Comparison of ENCODE assay signal across 31 mouse cellular contexts in genomic region chr10:130371644-130372043, GRCm38 (mm10). TPM values are rescaled to one million over a fixed set of nuclear protein-coding genes. Genes with fewer than 3 reads are reported as not detected.
DNase-seq lines count a peak whose midpoint lies in the region; ATAC-seq and TF ChIP-seq lines count a peak whose summit lies in the region.
"Had no signal": no experiment of that assay in that cellular context is flagged by ENCODE, and none has a peak within 500 bp of the region (broad histone marks: within the 10 kb centered on the region; RNA-seq: fewer than 3 reads in every experiment).

No protein-coding gene starts in this region.

- no peak overlapping the region for H3K27ac ChIP-seq in liver, adult 2 months (replicated peaks; ENCODE audit: insufficient read depth, low read depth, low read length)
- no peak overlapping the region for H3K27ac ChIP-seq in liver, postnatal 0 days (ENCODE audit: low read depth)
- H3K27ac ChIP-seq in forebrain, embryonic 11.5 days (ENCODE audit: low read depth, low read length), result no peak overlapping the region
- H3K27ac ChIP-seq: embryonic facial prominence, embryonic 13.5 days; embryonic facial prominence, embryonic 15.5 days; forebrain, embryonic 12.5 days had no signal

- H3K27me3 ChIP-seq in liver, adult 2 months (ENCODE audit: control insufficient read depth, insufficient read depth, low read length), result no peaks in the 10 kb centered on the region
- H3K27me3 ChIP-seq in liver, postnatal 0 days (ENCODE audit: insufficient read depth, low read length), result no peaks in the 10 kb centered on the region
- H3K27me3 ChIP-seq in forebrain, embryonic 11.5 days (ENCODE audit: control insufficient read depth, insufficient read depth, low read length), result no peaks in the 10 kb centered on the region
- H3K27me3 ChIP-seq: CH12.LX; embryonic facial prominence, embryonic 13.5 days; embryonic facial prominence, embryonic 15.5 days; forebrain, embryonic 12.5 days; Patski had no signal

- H3K79me2 ChIP-seq in liver, adult 2 months (ENCODE audit: control insufficient read depth, insufficient read depth, low read length), result no peaks in the 10 kb centered on the region

- H3K36me3 ChIP-seq in liver, adult 2 months (ENCODE audit: control insufficient read depth, insufficient read depth, low read length), result no peaks in the 10 kb centered on the region
- no peaks in the 10 kb centered on the region for H3K36me3 ChIP-seq in liver, postnatal 0 days (replicated peaks; ENCODE audit: insufficient read depth, low read length)
- no peaks in the 10 kb centered on the region for H3K36me3 ChIP-seq in forebrain, embryonic 11.5 days (ENCODE audit: control insufficient read depth, insufficient read depth, low read length)
- H3K36me3 ChIP-seq: embryonic facial prominence, embryonic 13.5 days; embryonic facial prominence, embryonic 15.5 days; forebrain, embryonic 12.5 days had no signal

- H3K4me3 ChIP-seq in liver, adult 2 months (ENCODE audit: insufficient read depth, low read depth, low read length), result no peak overlapping the region
- H3K4me3 ChIP-seq in liver, postnatal 0 days (ENCODE audit: low read depth, low read length), result no peak overlapping the region
- no peak overlapping the region for H3K4me3 ChIP-seq in forebrain, embryonic 11.5 days (ENCODE audit: low read depth, low read length)
- H3K4me3 ChIP-seq: embryonic facial prominence, embryonic 13.5 days; embryonic facial prominence, embryonic 15.5 days; erythroblast, embryonic 14.5 days; forebrain, embryonic 12.5 days had no signal

- no peak for ATAC-seq in liver, postnatal 0 days
- ATAC-seq in megakaryocyte progenitor cell, adult 5-6 weeks (replicated peaks; ENCODE audit: poor library complexity), result peak; percentile 16; the same call in 1 of the 2 replicates
- no peak for ATAC-seq in forebrain, embryonic 11.5 days (replicated peaks; ENCODE audit: low FRiP score)
- ATAC-seq: activated CD4-positive, CD25-positive, alpha-beta regulatory T cell, adult 4 months; CD4-positive, CD25-positive, alpha-beta regulatory T cell, adult 4 months; forebrain, embryonic 14.5 days; forebrain, embryonic 16.5 days; Patski had no signal

- no peak overlapping the region for H3K4me2 ChIP-seq in liver, postnatal 0 days (ENCODE audit: low read depth, low read length)
- no peak overlapping the region for H3K4me2 ChIP-seq in forebrain, embryonic 11.5 days (ENCODE audit: low read depth, low read length, severe bottlenecking)
- H3K4me2 ChIP-seq: embryonic facial prominence, embryonic 13.5 days; embryonic facial prominence, embryonic 15.5 days; forebrain, embryonic 12.5 days had no signal

- no peaks in the 10 kb centered on the region for H3K9me3 ChIP-seq in liver, postnatal 0 days (ENCODE audit: low read length)
- H3K9me3 ChIP-seq in forebrain, embryonic 11.5 days (ENCODE audit: control insufficient read depth, low read length), result no peaks in the 10 kb centered on the region
- H3K9me3 ChIP-seq: embryonic facial prominence, embryonic 13.5 days; embryonic facial prominence, embryonic 15.5 days; forebrain, embryonic 12.5 days; G1E had no signal

- 59% methylated on average over 1 of the region's 1 CpGs for WGBS in liver, adult 2 months
- WGBS in liver, postnatal 0 days (ENCODE audit: insufficient replicate concordance), result 71% methylated on average over 1 of the region's 1 CpGs
- WGBS in forebrain, embryonic 11.5 days, result 68% methylated on average over 1 of the region's 1 CpGs

- no peak for TF ChIP-seq POLR2A in liver, adult 2 months (IDR thresholded peaks at IDR 0.05; ENCODE audit: extremely low read depth, insufficient read depth, low read length)

- no peak for TF ChIP-seq CTCF in liver, adult 2 months (IDR thresholded peaks at IDR 0.05; ENCODE audit: low read depth, low read length)
- TF ChIP-seq CTCF in liver, postnatal 0 days (IDR thresholded peaks at IDR 0.05; ENCODE audit: low read depth), result no peak

- H3K4me1 ChIP-seq in liver, adult 2 months (ENCODE audit: control insufficient read depth, insufficient read depth, low read length), result no peaks in the 10 kb centered on the region
- H3K4me1 ChIP-seq in liver, postnatal 0 days (ENCODE audit: insufficient read depth), result peaks cover 4% of the 10 kb centered on the region; the same call in 1 of the 2 replicates
- no peaks in the 10 kb centered on the region for H3K4me1 ChIP-seq in forebrain, embryonic 11.5 days (replicated peaks; ENCODE audit: control insufficient read depth, insufficient read depth, low read length)
- H3K4me1 ChIP-seq: embryonic facial prominence, embryonic 13.5 days; embryonic facial prominence, embryonic 15.5 days; forebrain, embryonic 12.5 days had no signal

- H3K9ac ChIP-seq in liver, adult 2 months (ENCODE audit: low read depth, low read length), result no peak overlapping the region
- no peak overlapping the region for H3K9ac ChIP-seq in liver, postnatal 0 days (replicated peaks)
- no peak overlapping the region for H3K9ac ChIP-seq in forebrain, embryonic 11.5 days (ENCODE audit: low read length)
- H3K9ac ChIP-seq: embryonic facial prominence, embryonic 13.5 days; embryonic facial prominence, embryonic 15.5 days; forebrain, embryonic 12.5 days had no signal

- no peak for TF ChIP-seq EP300 in liver, postnatal 0 days (IDR thresholded peaks at IDR 0.05; ENCODE audit: low read depth)

- DNase-seq in liver, adult 2 months (ENCODE audit: extremely low read depth, low read depth, low spot score), result peak; percentile 52
- no peak for DNase-seq in liver, postnatal 0 days
- no peak for DNase-seq in forebrain, embryonic 11.5 days (ENCODE audit: low spot score)
- no peak for DNase-seq in yolk sac, embryonic 10.5 days (ENCODE audit: low spot score)
- DNase-seq: adrenal gland, adult 2 months; adrenal gland, postnatal 10 days; adrenal gland, postnatal 25 days; B cell, adult 2 months; cerebellum, adult 11 months; cerebellum, adult 18-20 months; cerebellum, adult 8-10 months; cerebellum, adult 9-11 months; cerebellum, postnatal 14 days; cerebellum, postnatal 36 days; embryo, embryonic 11 days had no signal

RNA-seq across cellular contexts. Expression of gene Vmn2r84, which starts 22.5 kb away (rescaled TPM):
- total RNA-seq in liver, adult 2 months (2014; rRNA removed), result not detected in 2 replicates
- not detected in 2 replicates for polyA plus RNA-seq in liver, adult 2 months (2012; rRNA removed)
- polyA plus RNA-seq in liver, postnatal 0 days (2015; fragmentation: Nextera tagmentation; extraction: Ambion mirVana), result 0.01 TPM in 2 replicates
- not detected in 2 replicates for total RNA-seq in megakaryocyte progenitor cell, adult 5-6 weeks (2015)
- total RNA-seq in megakaryocyte progenitor cell, adult 5-6 weeks (2017), result not detected in 2 replicates
- polyA plus RNA-seq in forebrain, embryonic 11.5 days (2014; fragmentation: Nextera tagmentation; extraction: Ambion mirVana), result 0.01 TPM in 1 of 2 replicates, not detected in the other
- total RNA-seq: adrenal gland, adult 2 months; adrenal gland, postnatal 10 days; adrenal gland, postnatal 25 days; adrenal gland, postnatal 4 days; CH12.LX had no signal
- polyA plus RNA-seq: adrenal gland, adult 2 months; embryonic facial prominence, embryonic 11.5 days; embryonic facial prominence, embryonic 13.5 days; embryonic facial prominence, embryonic 15.5 days; erythroblast, embryonic 14.5 days; forebrain, embryonic 12.5 days; forebrain, embryonic 14.5 days; forebrain, embryonic 16.5 days; G1E; Patski had no signal

RNA-seq across cellular contexts. Expression of gene Tespa1, which starts 49.0 kb away (rescaled TPM):
- 0.74 and 1.0 TPM in 2 replicates for total RNA-seq in liver, adult 2 months (2014; rRNA removed)
- polyA plus RNA-seq in liver, adult 2 months (2012; rRNA removed), result 0.06 and 0.11 TPM in 2 replicates
- polyA plus RNA-seq in liver, postnatal 0 days (2015; fragmentation: Nextera tagmentation; extraction: Ambion mirVana), result 1.2 and 1.5 TPM in 2 replicates
- 30.7 and 51.7 TPM in 2 replicates for total RNA-seq in megakaryocyte progenitor cell, adult 5-6 weeks (2015)
- 35.8 and 50.3 TPM in 2 replicates for total RNA-seq in megakaryocyte progenitor cell, adult 5-6 weeks (2017)
- polyA plus RNA-seq in forebrain, embryonic 11.5 days (2014; fragmentation: Nextera tagmentation; extraction: Ambion mirVana), result 0.15 TPM in 1 of 2 replicates, not detected in the other
- polyA plus RNA-seq: adrenal gland, adult 2 months; brain, embryonic 14.5 days; forebrain, embryonic 12.5 days; forebrain, embryonic 14.5 days; forebrain, embryonic 16.5 days had no signal

RNA-seq across cellular contexts. Expression of gene Vmn2r85, which starts 57.9 kb away (rescaled TPM):
- not detected in 2 replicates for total RNA-seq in liver, adult 2 months (2014; rRNA removed)
- polyA plus RNA-seq in liver, adult 2 months (2012; rRNA removed), result not detected in 2 replicates
- polyA plus RNA-seq in liver, postnatal 0 days (2015; fragmentation: Nextera tagmentation; extraction: Ambion mirVana), result not detected in 2 replicates
- total RNA-seq in megakaryocyte progenitor cell, adult 5-6 weeks (2015), result not detected in 2 replicates
- not detected in 2 replicates for total RNA-seq in megakaryocyte progenitor cell, adult 5-6 weeks (2017)
- polyA plus RNA-seq in forebrain, embryonic 11.5 days (2014; fragmentation: Nextera tagmentation; extraction: Ambion mirVana), result not detected in 2 replicates
- total RNA-seq: adrenal gland, adult 2 months; adrenal gland, postnatal 10 days; adrenal gland, postnatal 25 days; adrenal gland, postnatal 4 days; CH12.LX; common myeloid progenitor, adult 5-6 weeks had no signal
- polyA plus RNA-seq: adrenal gland, adult 2 months; embryonic facial prominence, embryonic 11.5 days; embryonic facial prominence, embryonic 13.5 days; embryonic facial prominence, embryonic 15.5 days; erythroblast, embryonic 14.5 days; forebrain, embryonic 12.5 days; forebrain, embryonic 14.5 days; G1E; Patski had no signal
